Mouse (Mus musculus): ENCODE measurements around the gene Rpl19. TPM values are rescaled to one million over a fixed set of nuclear protein-coding genes. Genes with fewer than 3 reads are reported as not detected.

Gene Rpl19
- total and polyA plus RNA-seq, 3 experiments: 2,949 to 5,259 (median 3,446) TPM

DNA sequence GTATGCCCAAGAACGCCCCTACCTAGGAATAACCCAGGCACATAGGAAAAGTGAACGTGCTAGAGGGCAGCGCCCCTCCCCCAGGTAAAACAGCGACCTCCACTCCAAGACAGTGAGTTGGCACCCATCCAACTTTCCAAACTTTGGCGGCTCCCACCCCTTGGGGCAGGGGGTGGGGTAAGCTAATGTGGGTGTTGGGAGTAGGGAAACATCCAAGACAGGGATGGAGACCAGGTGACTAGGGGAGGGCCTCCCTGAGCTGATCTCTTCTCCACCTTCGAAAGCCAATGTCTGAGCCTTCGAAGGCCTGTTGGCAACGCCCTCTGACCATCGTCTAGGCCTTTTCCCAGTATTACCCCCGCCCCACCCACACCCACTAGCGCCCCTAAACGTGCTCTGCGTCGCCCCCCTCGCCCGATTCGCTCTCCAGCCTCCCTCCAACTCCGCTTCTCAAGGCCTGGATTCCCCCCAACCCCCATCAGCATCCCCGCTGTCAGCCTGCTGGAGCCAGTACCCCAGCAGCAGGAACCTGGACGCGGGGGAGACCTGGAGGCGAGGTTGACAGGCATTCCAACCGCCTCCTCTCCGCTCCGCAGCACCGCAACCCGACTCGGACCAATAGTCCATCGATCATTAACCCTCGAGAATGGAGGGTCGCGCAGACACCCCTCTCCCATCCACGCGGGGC is 4.8 kb upstream of the Rpl19 start:
- Histone ChIP-seq H3K4me3 (replicated peaks in 1 of 3; ENCODE audit: low read depth in 2 of 3, low read length in 2 of 3, poor library complexity in 1 of 3) (peak overlapping the region; percentile 51 to 70 (median 55)), H3K36me3 (replicated peaks in 1 of 2; ENCODE audit: control insufficient read depth in 1 of 2, insufficient read depth in 1 of 2, low read length in 1 of 2) (no peaks in the 10 kb centered on the region), H3K79me2 (replicated peaks; ENCODE audit: control insufficient read depth, extremely low read depth, insufficient read depth, poor library complexity, severe bottlenecking) (no peaks in the 10 kb centered on the region), H3K4me1 (ENCODE audit: control insufficient read depth in 1 of 2, insufficient read depth in 2 of 2) (peaks cover 17 to 53% of the 10 kb centered on the region in 2 experiments), H3K9me3 (replicated peaks; ENCODE audit: low read length) (no peaks in the 10 kb centered on the region), H3K9ac (ENCODE audit: insufficient read depth, low read depth) (peak overlapping the region; percentile 62), H3K4me2 (ENCODE audit: insufficient read depth, low read depth, poor library complexity, severe bottlenecking) (peak overlapping the region; percentile 77), H3K27me3 (replicated peaks) (peaks cover 30% of the 10 kb centered on the region), H3K27ac (ENCODE audit: insufficient read depth, low read depth) (no peak overlapping the region)
- DNase-seq (ENCODE audit: extremely low read depth): no peak
- in situ Hi-C loops (cut with MboI; ENCODE audit: low pct_ligation_motif_present, low pct_unique_long_range_greater_than_20kb, low sequenced_read_pairs): no loop called here
- TF ChIP-seq SIN3A (IDR thresholded peaks at IDR 0.05; ENCODE audit: low read length): 0 out of 2 replicates have a peak, but pooled peaks have one; percentile 5
- no peak for TF ChIP-seq ZMIZ1 (IDR thresholded peaks at IDR 0.05; ENCODE audit: low read depth, low read length)
- dilution Hi-C loops (cut with MboI; ENCODE audit: extremely low pct_ligation_motif_present, extremely low pct_unique_long_range_greater_than_20kb, low sequenced_read_pairs): no loop called here

- DNase-seq (ENCODE audit: extremely low read depth): no peak
- H3K9me3 ChIP-seq (replicated peaks; ENCODE audit: low read length): no peaks in the 10 kb centered on the region
- peak overlapping the region; percentile 51 to 70 (median 55) for H3K4me3 ChIP-seq (replicated peaks in 1 of 3; ENCODE audit: low read depth in 2 of 3, low read length in 2 of 3, poor library complexity in 1 of 3)
- H3K36me3 ChIP-seq (replicated peaks in 1 of 2; ENCODE audit: control insufficient read depth in 1 of 2, insufficient read depth in 1 of 2, low read length in 1 of 2): no peaks in the 10 kb centered on the region
- peaks cover 17 to 53% of the 10 kb centered on the region in 2 experiments for H3K4me1 ChIP-seq (ENCODE audit: control insufficient read depth in 1 of 2, insufficient read depth in 2 of 2)
- TF ChIP-seq SIN3A (IDR thresholded peaks at IDR 0.05; ENCODE audit: low read length) (no peak), UBTF (IDR thresholded peaks at IDR 0.05; ENCODE audit: low read depth, low read length) (peak; percentile 83; the same call in 1 of the 2 replicates), GABPA (IDR thresholded peaks at IDR 0.05; ENCODE audit: insufficient replicate concordance, low read depth, low read length) (no peak), MAFK (IDR thresholded peaks at IDR 0.05; ENCODE audit: insufficient replicate concordance, low read length) (no peak), TCF12 (IDR thresholded peaks at IDR 0.05; ENCODE audit: low read depth, low read length) (no peak), MXI1 (IDR thresholded peaks at IDR 0.05; ENCODE audit: low read depth, low read length) (0 out of 2 replicates have a peak, but pooled peaks have one; percentile 28), KAT2A (IDR thresholded peaks at IDR 0.05; ENCODE audit: insufficient replicate concordance, low read length) (no peak)
- peaks cover 30% of the 10 kb centered on the region for H3K27me3 ChIP-seq (replicated peaks)
- dilution Hi-C loops (cut with MboI; ENCODE audit: extremely low pct_ligation_motif_present, extremely low pct_unique_long_range_greater_than_20kb, low sequenced_read_pairs) (no loop called here), in situ Hi-C loops (cut with MboI; ENCODE audit: low pct_ligation_motif_present, low pct_unique_long_range_greater_than_20kb, low sequenced_read_pairs) (no loop called here)
- H3K27ac ChIP-seq (ENCODE audit: insufficient read depth, low read depth): no peak overlapping the region
- peak overlapping the region; percentile 62 for H3K9ac ChIP-seq (ENCODE audit: insufficient read depth, low read depth)
- H3K79me2 ChIP-seq (replicated peaks; ENCODE audit: control insufficient read depth, extremely low read depth, insufficient read depth, poor library complexity, severe bottlenecking): peaks cover 4% of the 10 kb centered on the region
- H3K4me2 ChIP-seq (ENCODE audit: insufficient read depth, low read depth, poor library complexity, severe bottlenecking): peak overlapping the region; percentile 77
Observed at GRCm38 (mm10) chr11:98022253-98022554, 4.3 kb upstream of the Rpl19 start.

GRCm38 (mm10) chr11:98022555-98023371 is 3.7 kb upstream of the Rpl19 start, which contains the start of gene Cacnb1:
TSS of gene Cacnb1 (minus strand) at chr11:98023034.
- DNase-seq (ENCODE audit: extremely low read depth): peak; percentile 30
- H3K36me3 ChIP-seq (replicated peaks in 1 of 2; ENCODE audit: control insufficient read depth in 1 of 2, insufficient read depth in 1 of 2, low read length in 1 of 2): peaks cover 0 to under 1% of the 10 kb centered on the region in 2 experiments
- in situ Hi-C loops (cut with MboI; ENCODE audit: low pct_ligation_motif_present, low pct_unique_long_range_greater_than_20kb, low sequenced_read_pairs): no loop called here
- peaks cover 25% of the 10 kb centered on the region for H3K27me3 ChIP-seq (replicated peaks)
- H3K9ac ChIP-seq (ENCODE audit: insufficient read depth, low read depth): peak within 1 kb of the TSS; percentile 62
- peak within 1 kb of the TSS; percentile 14; the same call in 1 of the 2 replicates for H3K27ac ChIP-seq (ENCODE audit: insufficient read depth, low read depth)
- H3K4me1 ChIP-seq (ENCODE audit: control insufficient read depth in 1 of 2, insufficient read depth in 2 of 2): peaks cover 17 to 53% of the 10 kb centered on the region in 2 experiments
- peaks cover 10% of the 10 kb centered on the region for H3K79me2 ChIP-seq (replicated peaks; ENCODE audit: control insufficient read depth, extremely low read depth, insufficient read depth, poor library complexity, severe bottlenecking)
- no peaks in the 10 kb centered on the region for H3K9me3 ChIP-seq (replicated peaks; ENCODE audit: low read length)
- TF ChIP-seq ELF1 (IDR thresholded peaks at IDR 0.05; ENCODE audit: low read depth, low read length) (peak; percentile 39; the same call in 1 of the 2 replicates), TCF12 (IDR thresholded peaks at IDR 0.05; ENCODE audit: low read depth, low read length) (peak; percentile 35; the same call in 1 of the 2 replicates), TBP (conservative IDR thresholded peaks at IDR 0.05; ENCODE audit: low read depth, low read length) (0 out of 2 replicates have a peak, but pooled peaks have one; percentile 25), IRF4 (IDR thresholded peaks at IDR 0.05; ENCODE audit: low read depth, low read length) (peak; percentile 17; the same call in 1 of the 2 replicates), CHD2 (IDR thresholded peaks at IDR 0.05; ENCODE audit: low read length) (no peak), POLR2A (IDR thresholded peaks at IDR 0.05; ENCODE audit: low read depth, low read length) (peak; percentile 55), NRF1 (IDR thresholded peaks at IDR 0.05; ENCODE audit: low read depth, low read length) (peak; percentile 3; the same call in 1 of the 2 replicates), NELFE (IDR thresholded peaks at IDR 0.05; ENCODE audit: low read depth, low read length) (peak; percentile 39; the same call in 1 of the 2 replicates), MEF2A (IDR thresholded peaks at IDR 0.05; ENCODE audit: borderline replicate concordance, low read depth, low read length) (no peak), BHLHE40 (IDR thresholded peaks at IDR 0.05; ENCODE audit: low read depth, low read length) (no peak), E2F4 (IDR thresholded peaks at IDR 0.05; ENCODE audit: insufficient replicate concordance, low read depth, low read length) (no peak)
- dilution Hi-C loops (cut with MboI; ENCODE audit: extremely low pct_ligation_motif_present, extremely low pct_unique_long_range_greater_than_20kb, low sequenced_read_pairs): no loop called here
- peak within 1 kb of the TSS; percentile 77 for H3K4me2 ChIP-seq (ENCODE audit: insufficient read depth, low read depth, poor library complexity, severe bottlenecking)
- peak within 1 kb of the TSS; percentile 51 to 70 (median 55) for H3K4me3 ChIP-seq (replicated peaks in 1 of 3; ENCODE audit: low read depth in 2 of 3, low read length in 2 of 3, poor library complexity in 1 of 3)

Data from CH12.LX (cell line).